Mouse (Mus musculus) macrophage (primary cell): ENCODE results near the gene Otulin. TPM values are rescaled to one million over a fixed set of nuclear protein-coding genes. Genes with fewer than 3 reads are reported as not detected.
A peak's percentile ranks its signal among the peaks of the same experiment; 100 is the strongest.

Experiments
- H3K27ac ChIP-seq: fragments of 350-480 bp; formaldehyde crosslinking; 2 replicates; pipeline ENCODE4 v1.9.0; 2021
- H3K36me3 ChIP-seq: fragments of 350-480 bp; formaldehyde crosslinking; 2 replicates; pipeline ENCODE4 v1.9.0; 2021; ENCODE audit errors: inconsistent target
- H3K4me3 ChIP-seq: fragments of 350-480 bp; formaldehyde crosslinking; 2 replicates; pipeline ENCODE4 v1.9.0; 2021; ENCODE audit errors: inconsistent target
- H3K79me2 ChIP-seq: fragments of 350-480 bp; formaldehyde crosslinking; 2 replicates; pipeline ENCODE4 v1.9.0; 2021; ENCODE audit errors: inconsistent target
- WGBS: methylation state at CpG from one replicate; pipeline ENCODE4 v1.1.7; 2026; ENCODE audit warnings: inconsistent platforms; ENCODE audit not compliant: missing documents; 5-methylcytosine and 5-hydroxymethylcytosine counted together
- polyA plus RNA-seq: library from polyadenylated mRNA; stranded (reverse); fragments of 250-400 nt; gene quantifications from 3 replicates; pipeline ENCODE4 v1.2.4, GENCODE M21; 2018; ENCODE audit warnings: inconsistent platforms

Otulin gene
- polyA plus RNA-seq, 1 experiment from 2014 or later, result 52.3 TPM

DNA sequence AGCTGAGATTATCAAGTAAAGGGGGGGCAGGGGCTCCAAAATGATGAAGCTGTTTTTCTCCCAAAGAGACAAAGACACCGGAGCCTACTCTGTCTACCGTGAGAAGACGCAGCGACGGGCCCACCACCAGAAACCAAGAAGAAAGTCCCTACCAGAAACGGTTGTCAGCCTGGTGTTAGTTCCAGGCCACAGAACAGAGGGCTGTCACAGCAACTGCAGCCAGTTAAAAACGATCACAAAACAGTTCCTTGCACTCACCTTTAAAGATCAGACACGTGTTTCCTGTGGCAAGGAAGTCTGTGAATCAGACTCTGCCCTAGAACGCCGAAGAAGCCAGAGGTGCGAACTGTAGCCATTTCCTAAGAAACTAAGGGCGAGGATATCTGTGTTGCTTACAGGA is 10.7 kb upstream of the Otulin start:
- 33% methylated on average over 8 of the region's 12 CpGs for WGBS
- H3K36me3 ChIP-seq, result no peaks in the 10 kb centered on the region
- H3K4me3 ChIP-seq, result no peak overlapping the region
- no peak overlapping the region for H3K27ac ChIP-seq
- H3K79me2 ChIP-seq, result no peaks in the 10 kb centered on the region

DNA sequence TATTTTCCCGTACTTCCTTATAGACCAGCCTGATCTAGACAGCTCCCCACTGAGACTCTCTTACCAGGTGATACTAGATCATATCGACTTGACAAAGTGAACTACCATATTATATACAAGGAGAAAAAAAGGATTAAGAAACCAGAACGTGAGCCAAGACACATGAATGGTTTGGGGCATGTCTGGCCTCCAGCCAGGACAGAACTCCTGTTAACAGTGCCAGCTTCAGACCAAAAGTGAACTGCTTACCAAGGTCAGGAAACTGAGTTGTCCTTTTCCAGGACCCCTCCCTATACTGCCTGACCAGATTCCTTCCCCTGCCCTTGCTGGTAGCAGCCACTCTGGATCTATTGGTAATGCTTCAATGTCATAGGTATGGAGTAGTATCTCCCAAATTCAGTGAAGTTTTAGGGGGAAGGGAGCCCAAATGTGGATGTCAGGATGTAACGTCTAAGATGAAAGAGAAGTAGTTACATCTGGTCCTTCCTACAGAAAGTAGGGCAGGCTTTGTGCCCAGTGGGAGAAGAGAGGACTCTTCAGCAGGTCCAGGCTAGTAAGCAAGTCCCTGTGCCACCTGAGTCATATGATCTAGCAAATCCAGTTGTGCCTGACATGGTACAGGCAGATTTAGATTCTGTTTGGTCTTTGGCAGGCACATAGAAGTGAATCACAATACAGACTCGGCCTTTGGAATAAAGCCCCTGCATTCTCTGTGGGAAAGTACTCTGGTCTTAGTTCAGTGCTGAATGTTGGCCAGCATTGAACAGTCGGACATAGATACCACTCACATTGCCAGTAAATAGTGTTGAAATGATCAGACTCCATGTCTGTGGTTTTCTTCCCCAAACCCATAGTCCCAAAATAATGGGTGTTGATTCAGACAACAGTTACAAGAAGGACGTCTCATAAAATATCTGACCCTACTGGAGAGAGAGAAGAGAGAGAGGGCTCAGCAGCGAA is 3.7 kb upstream of the Otulin start:
- WGBS, result 66% methylated on average over 8 of the region's 8 CpGs
- Histone ChIP-seq H3K4me3 (no peak overlapping the region), H3K79me2 (peaks cover 10% of the 10 kb centered on the region), H3K36me3 (no peaks in the 10 kb centered on the region), H3K27ac (no peak overlapping the region)

DNA sequence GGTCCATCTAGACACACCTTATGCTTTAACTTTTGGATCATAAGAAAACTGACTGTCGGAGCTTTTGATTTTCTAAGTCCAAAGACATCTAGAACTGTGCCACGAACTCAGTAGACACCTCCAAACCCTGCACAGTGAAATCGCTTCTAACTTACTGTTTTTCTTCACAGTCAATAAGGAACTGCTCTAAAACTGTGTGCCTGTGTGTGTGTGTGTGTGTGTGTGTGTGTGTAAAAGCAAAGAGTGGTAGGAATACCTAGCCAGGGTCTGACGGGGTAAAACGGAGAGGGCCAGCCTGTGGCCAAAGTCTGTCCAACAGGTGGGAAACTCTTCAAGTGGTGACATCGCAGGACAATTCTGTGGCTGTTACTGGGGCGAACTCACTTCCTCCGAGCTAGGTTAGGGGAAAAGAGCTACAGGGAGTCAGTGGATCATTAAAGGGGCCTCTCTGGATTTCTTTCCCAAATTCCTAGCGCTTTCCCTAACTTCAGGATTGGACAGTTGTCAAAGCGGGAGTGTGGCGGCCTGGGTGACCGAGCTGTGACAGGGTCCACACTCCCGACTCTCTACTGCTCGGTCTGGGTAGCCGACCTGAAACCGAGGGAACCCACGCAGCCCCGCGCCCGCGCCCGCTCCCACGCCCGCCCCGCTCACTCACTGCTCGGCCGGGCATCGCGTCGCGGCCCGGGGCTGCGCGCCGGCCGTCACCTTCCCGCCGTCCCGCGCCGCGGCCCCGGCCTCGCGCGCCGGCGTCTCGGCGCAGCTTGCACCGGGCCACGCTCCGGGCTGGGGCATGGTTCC is 493 bp downstream of the Otulin start:
- WGBS, result 1% methylated on average over 45 of the region's 53 CpGs
- Histone ChIP-seq H3K4me3 (peak overlapping the region; percentile 79), H3K79me2 (peaks cover 45% of the 10 kb centered on the region), H3K27ac (peak overlapping the region; percentile 65), H3K36me3 (no peaks in the 10 kb centered on the region)

DNA sequence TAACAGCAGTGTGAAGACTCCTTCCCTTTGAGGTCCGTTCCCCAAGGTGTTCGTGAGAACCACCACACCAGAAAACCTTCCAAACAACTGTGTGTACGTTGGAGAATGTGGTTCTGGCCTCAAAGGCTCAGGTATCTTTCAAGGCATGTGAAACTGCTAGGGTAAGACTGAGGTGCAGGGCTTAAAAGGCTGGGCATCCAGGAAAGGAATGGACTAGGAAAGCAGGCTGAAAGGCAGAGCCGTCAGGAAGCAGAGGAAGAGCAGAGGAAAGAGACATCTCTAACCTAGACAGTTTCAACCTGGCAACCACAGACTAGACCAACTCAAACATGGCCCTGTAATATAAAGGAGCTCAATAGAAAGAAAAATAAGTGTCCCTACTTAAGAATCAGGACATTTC is 1.4 kb downstream of the Otulin start:
- Histone ChIP-seq H3K79me2 (peaks cover 52% of the 10 kb centered on the region), H3K27ac (0 out of 2 replicates have a peak overlapping the region, but pooled peaks have one; percentile 65), H3K36me3 (no peaks in the 10 kb centered on the region), H3K4me3 (peak overlapping the region; percentile 79)
- WGBS, result 77% methylated on average over 3 of the region's 4 CpGs

DNA sequence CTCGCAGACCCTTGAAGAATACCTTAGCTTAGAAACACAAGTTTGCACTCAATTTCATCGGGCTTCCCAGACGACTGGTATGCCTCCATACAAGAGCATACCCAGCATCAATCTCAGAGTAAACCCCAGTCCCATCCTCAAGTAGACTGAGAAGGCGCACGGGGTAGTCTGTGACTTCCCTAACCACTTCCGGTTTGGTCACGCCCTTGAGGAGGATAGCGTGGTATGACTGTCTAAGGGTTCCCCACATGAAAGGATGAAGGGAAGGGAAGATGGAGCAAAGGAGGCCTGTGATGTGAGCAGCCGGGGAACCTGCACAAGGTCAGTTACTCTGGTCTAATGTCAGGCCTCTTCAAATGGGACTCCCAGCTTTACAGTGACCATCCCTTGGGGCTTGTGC is 2.7 kb downstream of the Otulin start:
- peak overlapping the region; percentile 90 for H3K27ac ChIP-seq
- H3K4me3 ChIP-seq, result no peak overlapping the region
- H3K79me2 ChIP-seq, result peaks cover 64% of the 10 kb centered on the region
- WGBS, result 31% methylated on average over 9 of the region's 9 CpGs
- H3K36me3 ChIP-seq, result peaks cover 6% of the 10 kb centered on the region; the same call in 1 of the 2 replicates

DNA sequence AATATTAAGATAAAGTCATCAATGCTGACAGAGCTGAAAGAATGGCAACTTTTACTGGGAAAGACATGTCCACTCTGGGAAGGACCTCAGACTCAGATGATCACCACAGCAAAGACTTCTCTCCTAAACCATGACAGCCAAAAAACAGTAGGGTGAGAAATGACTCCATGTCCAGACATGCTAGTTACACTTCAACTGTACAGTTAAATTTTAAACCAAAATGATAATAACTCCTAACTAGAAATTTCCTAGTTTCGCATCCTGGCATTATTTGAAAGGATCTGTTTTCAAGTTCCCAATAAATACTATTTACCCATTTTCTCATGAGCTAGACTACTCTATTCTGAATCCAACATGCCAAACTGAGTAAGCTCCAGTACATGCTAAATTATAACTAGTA is 4.2 kb downstream of the Otulin start:
- 100% methylated on average over 1 of the region's 1 CpGs for WGBS
- no peak overlapping the region for H3K4me3 ChIP-seq
- H3K36me3 ChIP-seq, result peaks cover 11% of the 10 kb centered on the region; the same call in 1 of the 2 replicates
- peaks cover 79% of the 10 kb centered on the region for H3K79me2 ChIP-seq
- H3K27ac ChIP-seq, result peak overlapping the region; percentile 90

DNA sequence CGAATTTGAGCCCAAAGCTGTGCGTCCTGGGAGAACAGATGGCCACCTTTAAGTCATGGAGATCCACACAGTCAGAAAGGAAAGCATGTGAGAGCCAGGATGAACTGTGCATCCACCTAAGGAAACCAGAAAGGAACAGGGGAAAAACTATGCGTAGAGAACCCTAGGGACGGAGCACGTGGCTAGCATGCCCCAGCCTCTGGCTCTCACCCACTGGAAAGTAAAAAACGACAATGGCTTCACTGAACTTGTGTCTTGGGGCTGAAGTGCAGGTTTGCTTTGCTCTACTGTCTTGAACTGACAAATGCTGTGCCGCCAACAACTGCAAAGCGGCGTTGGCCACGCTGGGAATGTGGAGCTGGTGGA is 4.6 kb downstream of the Otulin start:
- peaks cover 83% of the 10 kb centered on the region for H3K79me2 ChIP-seq
- peak overlapping the region; percentile 90 for H3K27ac ChIP-seq
- no peak overlapping the region for H3K4me3 ChIP-seq
- 75% methylated on average over 10 of the region's 10 CpGs for WGBS
- H3K36me3 ChIP-seq, result peaks cover 11% of the 10 kb centered on the region; the same call in 1 of the 2 replicates

DNA sequence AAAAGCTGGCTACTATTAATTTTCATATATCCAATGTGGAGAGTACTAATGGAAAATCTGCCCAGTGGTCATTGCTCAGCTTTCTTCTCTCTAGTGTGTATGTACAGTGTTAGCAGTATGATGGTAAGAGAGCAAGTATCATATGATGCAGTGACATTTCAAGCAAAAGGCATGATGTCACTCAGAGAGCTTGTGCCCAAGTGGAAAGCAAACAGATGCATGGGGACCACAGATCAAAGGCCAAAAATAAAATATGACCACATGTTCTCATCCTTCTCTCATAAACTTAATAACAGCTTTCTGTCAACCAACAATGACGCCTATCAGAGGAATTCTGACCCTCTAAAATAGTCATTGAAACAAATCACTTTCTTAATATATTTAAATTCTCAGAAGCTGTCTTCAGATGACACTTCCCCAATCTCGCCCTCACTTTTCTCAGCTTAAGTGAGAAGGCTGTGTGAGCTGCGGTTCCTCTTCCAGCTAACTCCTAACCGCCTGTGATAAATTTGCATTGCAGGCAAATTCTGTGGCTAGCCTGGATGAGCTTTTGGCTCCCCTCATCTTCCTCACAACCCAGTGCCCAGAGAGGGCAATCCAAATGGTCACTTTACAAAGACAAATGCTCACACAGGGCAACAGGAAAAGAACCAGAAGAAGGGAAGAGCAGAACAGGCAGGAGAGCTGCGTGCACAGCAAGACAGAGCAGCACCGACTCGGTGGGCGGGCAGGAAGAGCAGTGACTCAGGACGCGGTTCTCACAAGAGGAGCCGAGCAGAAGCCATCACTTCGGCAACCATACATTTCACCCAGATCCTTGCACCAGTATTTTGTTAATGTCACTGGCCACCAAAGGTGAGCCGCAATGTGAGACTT is 5.2 kb downstream of the Otulin start:
- H3K79me2 ChIP-seq, result peaks cover 90% of the 10 kb centered on the region
- peaks cover 11% of the 10 kb centered on the region; the same call in 1 of the 2 replicates for H3K36me3 ChIP-seq
- H3K27ac ChIP-seq, result peak overlapping the region; percentile 90
- WGBS, result 8% methylated on average over 13 of the region's 13 CpGs
- H3K4me3 ChIP-seq, result no peak overlapping the region

DNA sequence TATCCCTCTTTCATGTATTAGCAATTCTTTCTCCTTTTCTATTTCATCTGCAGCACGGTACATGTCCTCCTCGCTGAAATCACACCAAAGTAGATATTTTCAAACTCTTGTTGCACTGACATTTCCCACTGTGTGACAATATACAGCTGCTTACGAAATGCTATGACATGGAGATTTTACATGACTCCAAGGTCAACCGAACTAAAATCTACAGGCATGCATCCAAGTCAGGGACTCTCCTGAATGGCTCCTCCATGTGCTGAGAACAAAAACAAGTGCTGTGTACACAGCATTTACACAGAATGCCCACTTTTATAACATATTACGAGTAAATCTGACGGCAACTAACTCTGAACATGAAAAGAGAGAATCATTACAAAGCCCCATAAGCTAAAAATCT is 7.2 kb downstream of the Otulin start:
- Histone ChIP-seq H3K4me3 (no peak overlapping the region), H3K36me3 (peaks cover 27% of the 10 kb centered on the region), H3K79me2 (peaks cover 90% of the 10 kb centered on the region), H3K27ac (no peak overlapping the region)
- WGBS, result 90% methylated on average over 6 of the region's 6 CpGs

DNA sequence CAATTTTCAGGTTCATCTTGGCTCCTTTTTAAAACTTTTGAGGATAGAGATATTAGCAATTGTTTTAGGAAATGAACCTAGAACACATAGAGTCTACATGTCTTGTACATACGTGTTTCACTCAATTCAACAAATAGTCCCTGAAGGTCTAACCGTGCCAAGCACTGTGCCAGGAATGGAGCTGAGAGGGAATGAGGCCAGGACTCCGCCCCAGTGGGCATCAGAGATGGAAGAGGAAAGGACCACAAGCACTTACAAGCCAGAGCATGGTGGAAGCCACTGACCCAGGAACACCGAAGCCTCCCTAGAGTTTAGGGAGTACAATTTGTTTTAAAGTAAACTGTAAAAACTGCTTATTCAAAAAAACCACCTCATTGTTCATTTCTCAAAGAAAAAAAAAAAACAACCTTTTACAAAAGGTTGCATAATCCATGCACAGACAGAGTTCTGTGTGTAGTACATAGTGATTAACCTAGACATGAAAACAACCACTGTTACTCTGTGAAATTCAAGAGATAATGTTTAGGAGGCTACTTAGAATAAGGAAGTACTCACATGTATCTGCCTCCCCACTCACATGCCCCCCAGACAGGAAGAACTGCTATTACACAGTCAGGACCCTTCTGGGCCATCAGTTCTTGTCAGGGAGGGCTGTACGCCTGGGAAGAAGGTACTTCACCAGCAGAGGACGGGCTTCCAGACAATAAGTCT is 9.9 kb downstream of the Otulin start:
- H3K27ac ChIP-seq, result peak overlapping the region; percentile 31
- peaks cover 86% of the 10 kb centered on the region for H3K79me2 ChIP-seq
- 74% methylated on average over 6 of the region's 6 CpGs for WGBS
- no peak overlapping the region for H3K4me3 ChIP-seq
- peaks cover 34% of the 10 kb centered on the region for H3K36me3 ChIP-seq

DNA sequence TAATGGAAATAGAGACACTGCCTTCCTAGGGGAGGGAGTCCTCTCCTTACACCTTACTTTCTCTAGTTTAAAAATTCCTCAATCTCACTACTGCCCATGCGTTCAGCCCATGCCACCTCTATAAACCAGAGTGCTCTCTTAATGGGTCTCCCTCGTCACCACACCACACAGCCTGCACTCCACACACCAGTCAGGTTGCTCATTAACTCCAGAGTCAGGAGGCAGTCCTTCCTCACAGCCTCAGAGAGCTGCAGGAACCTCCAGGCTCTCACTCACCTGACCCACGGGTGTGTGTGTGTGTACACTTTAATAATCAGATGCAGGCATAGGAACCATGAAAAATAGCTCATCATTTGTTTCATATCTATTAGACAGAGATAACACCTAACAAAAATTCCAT is 10.8 kb downstream of the Otulin start:
- WGBS, result 84% methylated on average over 3 of the region's 3 CpGs
- peaks cover 43% of the 10 kb centered on the region for H3K36me3 ChIP-seq
- peak overlapping the region; percentile 22 for H3K27ac ChIP-seq
- peaks cover 95% of the 10 kb centered on the region for H3K79me2 ChIP-seq
- no peak overlapping the region for H3K4me3 ChIP-seq

DNA sequence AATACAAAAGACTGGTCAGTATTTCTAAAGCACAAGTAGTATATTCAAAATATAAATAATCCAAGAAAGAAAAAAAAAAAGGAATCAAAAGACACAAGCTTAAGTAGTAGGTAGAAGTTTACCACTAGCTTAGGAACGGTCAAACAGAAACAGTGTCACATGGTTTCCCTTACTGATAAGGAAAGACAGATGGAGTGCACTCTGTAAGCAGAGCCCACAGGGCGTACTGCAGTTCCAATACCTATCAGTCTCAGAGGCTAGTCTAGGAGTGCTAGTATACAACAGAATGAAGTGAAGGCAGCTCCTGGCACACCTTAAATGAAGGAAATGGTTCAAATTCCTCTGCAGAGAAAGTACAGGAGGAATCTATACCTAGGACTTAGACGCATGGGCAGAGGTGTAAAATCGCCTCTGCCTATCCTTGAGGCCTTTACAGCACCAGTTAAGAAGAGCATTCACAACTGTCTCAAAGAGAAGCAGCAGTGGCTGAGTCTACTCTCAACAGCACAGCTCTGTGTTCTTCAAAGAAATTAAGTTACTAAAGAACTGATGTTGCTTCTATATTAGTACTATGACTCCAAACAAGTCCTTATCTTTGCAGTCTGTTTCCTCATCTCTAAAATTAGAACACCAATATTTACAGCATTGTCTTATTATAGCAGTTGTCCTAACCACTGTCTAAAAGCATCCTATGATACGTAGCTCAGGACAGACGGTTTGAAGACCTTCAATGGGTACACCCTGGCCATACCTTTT is 11.5 kb downstream of the Otulin start:
- peaks cover 95% of the 10 kb centered on the region for H3K79me2 ChIP-seq
- 81% methylated on average over 6 of the region's 6 CpGs for WGBS
- H3K4me3 ChIP-seq, result no peak overlapping the region
- peaks cover 50% of the 10 kb centered on the region for H3K36me3 ChIP-seq
- H3K27ac ChIP-seq, result peak overlapping the region; percentile 37

DNA sequence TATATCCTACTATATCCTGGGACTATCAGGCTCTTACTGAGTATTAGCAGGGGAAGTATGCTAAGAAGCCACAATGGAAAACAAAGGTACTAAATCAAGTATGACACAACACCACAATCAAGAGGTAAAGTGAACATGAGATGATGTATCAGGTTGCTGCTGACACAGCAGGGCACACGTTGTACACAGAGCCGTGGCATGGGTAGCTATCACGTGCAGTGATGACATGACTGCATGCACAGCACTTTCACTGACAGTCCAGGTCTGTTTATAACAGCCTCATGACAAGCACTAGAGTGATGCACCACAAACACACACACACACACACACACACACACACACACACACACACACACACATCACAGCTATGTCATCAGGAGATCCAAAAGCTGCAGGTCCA is 13.3 kb downstream of the Otulin start:
- peaks cover 95% of the 10 kb centered on the region for H3K79me2 ChIP-seq
- 82% methylated on average over 3 of the region's 3 CpGs for WGBS
- H3K4me3 ChIP-seq, result no peak overlapping the region
- H3K27ac ChIP-seq, result 0 out of 2 replicates have a peak overlapping the region, but pooled peaks have one; percentile 0
- H3K36me3 ChIP-seq, result peaks cover 40% of the 10 kb centered on the region
